Mouse (Mus musculus) myocyte (in vitro differentiated cells): ENCODE results near the gene Dmbt1.
"Not testable (repeated sequence)": the region's sequence is repeated elsewhere in the genome, so short reads cannot be mapped to it uniquely, and the experiment has no call there.

ENCODE experiments used
- POLR2A ChIP-seq: IDR thresholded peaks from one replicate; pipeline ENCODE4 v1.6.1; 2011; ENCODE audit warnings: low read depth, mild to moderate bottlenecking, control low read depth, moderate library complexity; ENCODE audit not compliant: insufficient read length
- POLR2AphosphoS2 ChIP-seq: IDR thresholded peaks from one replicate; pipeline ENCODE4 v1.6.1; 2011; ENCODE audit warnings: low read depth, control low read depth; ENCODE audit not compliant: insufficient read length

DNA sequence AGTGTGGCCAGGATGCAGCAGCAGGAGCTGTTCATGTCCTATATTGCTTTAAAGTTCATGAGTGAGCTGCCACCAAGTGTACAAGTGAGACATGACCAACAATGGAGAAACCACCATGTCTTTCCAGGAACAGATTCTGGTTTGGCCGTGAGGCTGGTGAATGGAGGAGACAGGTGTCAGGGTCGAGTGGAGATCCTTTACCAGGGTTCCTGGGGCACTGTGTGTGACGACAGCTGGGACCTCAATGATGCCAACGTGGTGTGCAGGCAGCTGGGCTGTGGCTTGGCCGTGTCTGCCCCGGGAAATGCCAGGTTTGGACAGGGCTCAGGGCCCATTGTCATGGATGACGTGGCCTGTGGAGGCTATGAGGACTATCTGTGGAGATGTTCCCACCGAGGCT, 8.9 kb downstream of the Dmbt1 start:
- TF ChIP-seq POLR2A, POLR2AphosphoS2: not testable (repeated sequence)
